Mouse (Mus musculus): ENCODE measurements around the gene Adcy6. TPM values are rescaled to one million over a fixed set of nuclear protein-coding genes. Genes with fewer than 3 reads are reported as not detected.

The Adcy6 gene
- polyA plus RNA-seq, 1 experiment from 2014 or later, result 18.6 TPM

DNA sequence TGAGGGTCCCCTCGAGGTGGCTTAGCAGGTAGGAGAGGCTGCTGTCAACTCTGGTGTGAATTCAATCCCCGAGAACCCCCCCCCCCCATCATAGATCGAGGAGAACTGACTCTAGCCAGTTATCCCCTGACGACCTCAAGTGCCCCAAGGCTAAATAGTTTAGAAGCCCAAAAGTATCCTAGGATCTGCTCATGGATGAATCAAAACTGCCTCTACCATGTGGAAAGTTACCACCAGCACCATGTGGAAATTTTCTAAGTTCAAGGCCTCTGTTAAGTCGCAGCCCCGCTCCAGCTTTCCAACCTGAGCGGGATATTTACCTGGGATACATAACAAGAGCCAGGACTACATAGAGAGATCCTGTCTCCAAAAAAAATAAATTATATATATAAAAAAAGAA, 40.7 kb downstream of the Adcy6 start:
- 74% methylated on average over 7 of the region's 7 CpGs for WGBS
- H3K9ac ChIP-seq, result peak overlapping the region; percentile 88; the same call in 1 of the 2 replicates
- peak overlapping the region; percentile 69 for H3K4me3 ChIP-seq
- H3K4me2 ChIP-seq (replicated peaks), result peak overlapping the region; percentile 74
- H3K9me3 ChIP-seq (replicated peaks), result no peaks in the 10 kb centered on the region
- peaks cover 29% of the 10 kb centered on the region for H3K4me1 ChIP-seq
- H3K27ac ChIP-seq, result 0 out of 2 replicates have a peak overlapping the region, but pooled peaks have one; percentile 4
- H3K27me3 ChIP-seq, result no peaks in the 10 kb centered on the region
- H3K36me3 ChIP-seq, result no peaks in the 10 kb centered on the region
- no peak for ATAC-seq (ENCODE audit: low FRiP score)

DNA sequence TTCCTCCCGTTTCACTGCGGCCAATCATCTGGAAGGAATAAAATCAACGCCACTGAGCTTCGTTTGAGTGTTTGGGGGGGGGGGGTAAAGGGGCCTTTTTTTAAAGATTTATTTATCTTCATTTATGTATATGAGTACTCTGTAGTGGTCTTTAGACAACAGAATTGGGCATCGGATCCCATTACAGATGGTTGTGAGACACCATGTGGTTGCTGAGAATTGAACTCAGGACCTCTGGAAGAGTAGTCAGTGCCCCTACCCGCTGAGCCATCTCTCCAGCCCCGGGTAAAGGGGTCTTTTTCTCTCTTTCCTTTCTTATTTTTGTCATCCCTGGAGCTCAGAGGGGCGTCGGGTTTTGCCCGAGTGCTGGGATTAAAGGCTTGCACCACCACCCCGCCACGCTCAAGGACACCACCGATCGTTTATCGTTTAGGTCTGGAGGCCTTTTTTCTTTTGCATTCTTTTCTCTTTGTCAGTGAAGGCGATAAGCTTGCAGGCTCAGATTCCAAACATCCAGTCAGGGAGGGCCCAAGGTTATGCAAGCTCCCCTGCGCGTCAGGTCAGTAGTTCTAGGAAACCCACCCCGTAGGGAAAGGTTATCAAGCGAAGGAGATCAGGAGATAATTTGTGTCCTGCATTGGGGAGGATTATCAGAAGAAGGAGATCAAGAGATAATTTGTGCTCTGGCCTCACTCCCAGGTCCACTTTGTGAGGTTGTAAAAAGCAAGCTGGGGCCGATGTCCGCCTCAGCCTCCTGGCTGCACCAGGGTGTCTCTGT, 41.4 kb downstream of the Adcy6 start:
- peak overlapping the region; percentile 88 for H3K9ac ChIP-seq
- 0 out of 2 replicates have a peak, but pooled peaks have one; percentile 22 for ATAC-seq (ENCODE audit: low FRiP score)
- WGBS, result 13% methylated on average over 22 of the region's 22 CpGs
- peaks cover 29% of the 10 kb centered on the region for H3K4me1 ChIP-seq
- no peaks in the 10 kb centered on the region for H3K9me3 ChIP-seq (replicated peaks)
- no peaks in the 10 kb centered on the region for H3K27me3 ChIP-seq
- peaks cover 3% of the 10 kb centered on the region for H3K36me3 ChIP-seq
- peak overlapping the region; percentile 74 for H3K4me2 ChIP-seq (replicated peaks)
- H3K4me3 ChIP-seq, result peak overlapping the region; percentile 69
- peak overlapping the region; percentile 94 for H3K27ac ChIP-seq

DNA sequence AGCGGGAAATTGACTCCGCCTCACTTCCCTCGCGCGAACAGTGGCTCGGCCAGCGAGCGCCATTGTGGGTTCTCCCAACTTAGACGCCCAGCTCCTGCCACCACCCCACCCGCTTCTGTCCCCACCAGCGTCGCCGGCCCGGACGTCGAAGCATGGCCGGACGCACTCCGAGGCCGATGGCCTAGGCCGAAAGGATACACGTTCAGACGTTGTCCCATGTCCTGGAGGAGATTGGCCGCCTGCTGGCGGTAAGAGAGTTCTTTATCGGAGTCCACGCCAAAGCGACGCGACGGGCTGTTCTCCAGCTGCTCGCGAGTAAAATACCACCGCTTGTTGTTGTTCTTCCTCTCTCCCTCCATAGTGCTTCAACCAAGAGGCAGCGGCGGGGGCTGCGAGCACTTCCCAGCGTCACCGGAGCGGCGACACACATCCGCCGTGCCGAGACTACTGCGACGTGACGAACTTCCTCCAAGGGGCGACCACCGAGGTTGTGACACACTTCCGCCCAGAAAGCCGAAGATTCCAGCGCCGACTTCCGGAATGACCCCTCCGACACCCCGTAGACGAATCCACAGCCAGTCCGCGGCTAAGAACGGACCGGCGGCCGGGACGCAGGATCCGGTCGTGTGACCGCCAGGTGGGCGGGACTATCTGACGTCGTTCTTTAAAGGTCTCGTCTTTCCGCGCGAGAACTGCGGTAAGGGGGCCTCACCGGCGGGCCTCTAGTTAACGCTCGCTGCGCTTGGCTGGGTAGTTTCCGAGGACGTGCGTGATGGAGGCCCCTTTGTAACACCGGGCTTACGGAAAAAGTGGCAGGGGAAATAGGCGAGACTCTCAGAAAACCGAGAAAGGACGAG, 42.4 kb downstream of the Adcy6 start:
- under 1% methylated on average over 88 of the region's 88 CpGs for WGBS
- Histone ChIP-seq H3K4me3 (peak overlapping the region; percentile 69), H3K4me1 (peaks cover 29% of the 10 kb centered on the region), H3K9ac (peak overlapping the region; percentile 89), H3K36me3 (peaks cover 12% of the 10 kb centered on the region), H3K27ac (peak overlapping the region; percentile 94), H3K9me3 (replicated peaks) (no peaks in the 10 kb centered on the region), H3K4me2 (replicated peaks) (peak overlapping the region; percentile 92), H3K27me3 (no peaks in the 10 kb centered on the region)
- ATAC-seq (ENCODE audit: low FRiP score), result peak; percentile 98

DNA sequence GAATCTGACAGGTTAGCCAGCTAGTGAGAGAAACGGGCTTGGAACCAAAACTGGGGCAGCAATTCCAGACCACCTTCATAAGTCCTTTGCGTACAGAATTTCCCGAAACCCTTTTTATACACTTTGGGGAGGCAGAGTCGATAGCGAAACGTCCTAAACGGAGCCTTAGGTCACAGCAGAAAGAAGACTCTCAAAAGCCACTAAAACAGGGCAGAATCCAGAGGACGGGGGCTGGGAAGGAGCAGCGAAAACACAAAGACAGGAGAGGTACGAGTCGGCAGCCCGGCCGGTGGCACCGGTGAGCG, 43.0 kb downstream of the Adcy6 start:
- H3K4me1 ChIP-seq, result peaks cover 30% of the 10 kb centered on the region
- H3K9me3 ChIP-seq (replicated peaks), result no peaks in the 10 kb centered on the region
- H3K27me3 ChIP-seq, result no peaks in the 10 kb centered on the region
- H3K4me3 ChIP-seq, result peak overlapping the region; percentile 69
- ATAC-seq (ENCODE audit: low FRiP score), result no peak
- 1% methylated on average over 15 of the region's 15 CpGs for WGBS
- peaks cover 12% of the 10 kb centered on the region for H3K36me3 ChIP-seq
- H3K9ac ChIP-seq, result peak overlapping the region; percentile 89
- peak overlapping the region; percentile 92 for H3K4me2 ChIP-seq (replicated peaks)
- peak overlapping the region; percentile 92 for H3K27ac ChIP-seq

DNA sequence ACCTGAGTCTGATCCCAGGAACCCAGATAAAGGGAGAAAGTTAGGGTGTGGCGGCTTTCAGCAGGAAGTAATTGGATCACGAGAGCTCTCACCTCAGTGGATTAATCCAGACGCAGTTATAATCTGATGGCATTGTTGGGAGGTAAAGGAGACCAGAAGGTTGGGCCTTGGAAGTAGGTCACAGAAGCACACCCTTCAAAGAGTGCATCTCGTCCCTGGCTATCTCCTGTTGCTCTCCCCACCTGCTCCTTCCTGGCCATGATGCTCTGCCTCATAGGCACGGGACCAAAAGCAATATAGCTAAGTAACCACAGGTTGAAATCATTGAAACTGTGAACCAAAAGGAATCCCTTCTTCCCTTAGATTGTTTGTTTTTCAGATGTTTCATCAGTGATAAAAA, 52.7 kb downstream of the Adcy6 start:
- peaks cover 49% of the 10 kb centered on the region for H3K36me3 ChIP-seq
- no peak overlapping the region for H3K4me2 ChIP-seq (replicated peaks)
- H3K9ac ChIP-seq, result no peak overlapping the region
- 0 out of 2 replicates have a peak, but pooled peaks cover 2% of the 10 kb centered on the region for H3K4me1 ChIP-seq
- no peak for ATAC-seq (ENCODE audit: low FRiP score)
- no peaks in the 10 kb centered on the region for H3K27me3 ChIP-seq
- 98% methylated on average over 5 of the region's 5 CpGs for whole genome bisulfite sequencing
- H3K27ac ChIP-seq, result no peak overlapping the region
- H3K4me3 ChIP-seq, result no peak overlapping the region
- no peaks in the 10 kb centered on the region for H3K9me3 ChIP-seq (replicated peaks)

DNA sequence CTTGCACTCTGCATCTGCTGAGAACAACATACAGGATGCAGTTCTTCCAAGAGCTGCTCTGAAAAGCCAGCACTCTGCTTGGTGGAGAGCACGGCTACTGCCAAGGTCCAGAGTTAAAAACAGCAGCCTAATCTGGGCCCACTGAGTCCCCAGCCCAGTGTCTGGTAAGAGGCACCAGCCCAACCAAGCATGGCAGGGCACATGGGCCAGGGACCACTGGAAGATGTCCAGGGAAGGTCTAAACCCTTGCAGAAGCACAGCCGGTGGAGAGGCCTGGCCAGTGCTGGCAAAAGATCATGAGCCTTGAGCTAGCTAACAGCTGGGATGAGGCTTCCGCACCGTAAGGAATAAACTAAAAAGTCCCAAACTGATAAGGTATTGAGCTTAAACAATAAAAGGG, 54.0 kb downstream of the Adcy6 start:
- Histone ChIP-seq H3K27me3 (no peaks in the 10 kb centered on the region), H3K4me2 (replicated peaks) (no peak overlapping the region), H3K36me3 (peaks cover 62% of the 10 kb centered on the region), H3K9me3 (replicated peaks) (no peaks in the 10 kb centered on the region), H3K27ac (no peak overlapping the region), H3K4me3 (no peak overlapping the region), H3K4me1 (no peaks in the 10 kb centered on the region), H3K9ac (no peak overlapping the region)
- 94% methylated on average over 4 of the region's 4 CpGs for WGBS
- no peak for ATAC-seq (ENCODE audit: low FRiP score)

- no peak overlapping the region for H3K27ac ChIP-seq
- no peak overlapping the region for H3K4me3 ChIP-seq
- 97% methylated on average over 2 of the region's 2 CpGs for WGBS
- H3K4me2 ChIP-seq (replicated peaks), result no peak overlapping the region
- no peak for ATAC-seq (ENCODE audit: low FRiP score)
- no peaks in the 10 kb centered on the region for H3K4me1 ChIP-seq
- peaks cover 57% of the 10 kb centered on the region for H3K36me3 ChIP-seq
- H3K9ac ChIP-seq, result no peak overlapping the region
- H3K27me3 ChIP-seq, result no peaks in the 10 kb centered on the region
- no peaks in the 10 kb centered on the region for H3K9me3 ChIP-seq (replicated peaks)
These were observed 57.1 kb downstream of the Adcy6 start for GRCm38 (mm10) chr15:98552758-98553157.

DNA sequence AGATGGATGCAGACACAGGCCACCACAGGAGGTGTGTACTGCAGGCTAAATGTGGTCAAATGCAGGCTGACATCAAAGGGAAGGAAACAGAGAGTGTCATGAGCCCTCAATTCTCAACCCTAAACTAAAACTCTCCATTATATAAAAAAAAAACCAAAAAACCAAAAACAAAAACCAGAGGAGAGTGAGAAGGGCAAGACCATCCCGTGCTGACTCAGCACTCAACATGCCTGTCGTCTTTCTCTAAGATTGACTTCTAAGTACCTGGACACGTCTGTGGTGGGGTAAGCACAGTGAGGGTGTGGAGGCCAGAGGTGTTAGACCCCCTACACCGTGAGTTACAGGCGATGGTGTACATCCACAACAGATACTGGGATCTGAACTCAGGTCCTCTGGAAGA, 63.0 kb downstream of the Adcy6 start:
- ATAC-seq (ENCODE audit: low FRiP score), result no peak
- Histone ChIP-seq H3K36me3 (peaks cover 81% of the 10 kb centered on the region), H3K27me3 (no peaks in the 10 kb centered on the region), H3K4me3 (no peak overlapping the region), H3K4me1 (no peaks in the 10 kb centered on the region), H3K4me2 (replicated peaks) (no peak overlapping the region), H3K27ac (no peak overlapping the region), H3K9ac (no peak overlapping the region), H3K9me3 (replicated peaks) (no peaks in the 10 kb centered on the region)
- WGBS, result 89% methylated on average over 5 of the region's 5 CpGs

GRCm38 (mm10) chr15:98545151-98545550, 64.7 kb downstream of the Adcy6 start:
- Histone ChIP-seq H3K9me3 (replicated peaks) (no peaks in the 10 kb centered on the region), H3K9ac (no peak overlapping the region), H3K4me2 (replicated peaks) (no peak overlapping the region), H3K4me3 (no peak overlapping the region), H3K36me3 (peaks cover 70% of the 10 kb centered on the region), H3K27me3 (no peaks in the 10 kb centered on the region), H3K4me1 (no peaks in the 10 kb centered on the region), H3K27ac (no peak overlapping the region)
- ATAC-seq (ENCODE audit: low FRiP score), result no peak
- WGBS, result 96% methylated on average over 3 of the region's 3 CpGs

DNA sequence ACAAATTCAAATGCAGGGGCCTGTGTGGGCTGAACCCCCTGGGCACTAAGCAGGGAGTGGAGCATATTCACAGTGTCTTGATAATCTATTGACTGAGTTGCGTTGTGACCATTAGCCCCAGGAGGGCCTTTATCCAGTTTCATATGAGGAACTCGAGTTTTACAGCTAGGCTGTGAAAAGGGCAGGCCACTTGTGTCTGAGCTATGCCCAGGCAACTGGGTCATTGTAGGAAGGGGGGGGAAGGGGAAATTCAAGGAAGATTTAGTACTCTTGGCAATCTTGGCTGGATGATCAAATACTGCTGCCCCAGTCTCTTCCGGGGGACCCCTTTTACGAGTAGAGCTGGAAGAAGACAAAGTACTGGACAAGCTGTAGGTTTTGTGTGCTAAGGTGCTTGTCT, 66.5 kb downstream of the Adcy6 start:
- H3K4me2 ChIP-seq (replicated peaks), result no peak overlapping the region
- H3K9me3 ChIP-seq (replicated peaks), result no peaks in the 10 kb centered on the region
- 88% methylated on average over 4 of the region's 4 CpGs for WGBS
- no peaks in the 10 kb centered on the region for H3K4me1 ChIP-seq
- H3K36me3 ChIP-seq, result peaks cover 69% of the 10 kb centered on the region
- no peak for ATAC-seq (ENCODE audit: low FRiP score)
- no peaks in the 10 kb centered on the region for H3K27me3 ChIP-seq
- H3K27ac ChIP-seq, result no peak overlapping the region
- H3K9ac ChIP-seq, result no peak overlapping the region
- H3K4me3 ChIP-seq, result no peak overlapping the region

- Histone ChIP-seq H3K36me3 (peaks cover 54% of the 10 kb centered on the region), H3K4me2 (replicated peaks) (no peak overlapping the region), H3K27me3 (no peaks in the 10 kb centered on the region), H3K4me1 (no peaks in the 10 kb centered on the region), H3K27ac (no peak overlapping the region), H3K9ac (no peak overlapping the region), H3K9me3 (replicated peaks) (no peaks in the 10 kb centered on the region), H3K4me3 (no peak overlapping the region)
- ATAC-seq (ENCODE audit: low FRiP score), result no peak
- 92% methylated on average over 6 of the region's 6 CpGs for WGBS
These were observed 68.8 kb downstream of the Adcy6 start for GRCm38 (mm10) chr15:98541064-98541463.
